Mouse (Mus musculus) kidney, embryonic 15.5 days (tissue): ENCODE measurements around the gene Hecw1. TPM values are rescaled to one million over a fixed set of nuclear protein-coding genes. Genes with fewer than 3 reads are reported as not detected.
"Not testable (repeated sequence)": the region's sequence is repeated elsewhere in the genome, so short reads cannot be mapped to it uniquely, and the experiment has no call there.

ENCODE experiments used
- ATAC-seq: fragments of 200-750 bp; cut with Nextera tagmentation; replicated peaks from 2 replicates; pipeline ENCODE4 v1.8.0; 2017; ENCODE audit warnings: moderate TSS enrichment; ENCODE audit not compliant: low FRiP score
- H3K27ac ChIP-seq: fragments of 300-500 bp; sonication (generic); 2 replicates; pipeline ENCODE4 v1.5.1; 2015; ENCODE audit warnings: mild to moderate bottlenecking, inconsistent platforms
- H3K27me3 ChIP-seq: fragments of 300-500 bp; sonication (generic); 2 replicates; pipeline ENCODE4 v1.6.1; 2015; ENCODE audit warnings: inconsistent platforms
- H3K36me3 ChIP-seq: fragments of 300-500 bp; sonication (generic); 2 replicates; pipeline ENCODE4 v1.6.1; 2015; ENCODE audit warnings: inconsistent platforms
- H3K4me1 ChIP-seq: fragments of 300-500 bp; sonication (generic); 2 replicates; pipeline ENCODE4 v1.6.1; 2015; ENCODE audit warnings: inconsistent platforms
- H3K4me2 ChIP-seq: fragments of 300-500 bp; sonication (generic); 2 replicates; pipeline ENCODE4 v1.6.1; 2015; ENCODE audit warnings: moderate library complexity, mild to moderate bottlenecking, inconsistent platforms
- H3K4me3 ChIP-seq: fragments of 300-500 bp; sonication (generic); replicated peaks from 2 replicates; pipeline ENCODE4 v1.5.1; 2015; ENCODE audit warnings: mild to moderate bottlenecking, inconsistent platforms
- H3K9ac ChIP-seq: fragments of 300-500 bp; sonication (generic); 2 replicates; pipeline ENCODE4 v1.6.1; 2015; ENCODE audit warnings: mild to moderate bottlenecking, inconsistent platforms
- H3K9me3 ChIP-seq: fragments of 300-500 bp; sonication (generic); replicated peaks from 2 replicates; pipeline ENCODE4 v1.6.1; 2016; ENCODE audit warnings: inconsistent platforms
- WGBS: fragments of 180-500 bp; shearing (Covaris S2); methylation state at CpG from one replicate; pipeline ENCODE4 v1.1.7; 2015; ENCODE audit warnings: mixed read lengths; 5-methylcytosine and 5-hydroxymethylcytosine counted together
- polyA plus RNA-seq: library from polyadenylated mRNA; unstranded; fragments of >200 nt; fragmentation: Nextera tagmentation; extraction: Ambion mirVana; gene quantifications from 2 replicates; pipeline ENCODE4 v1.2.1, GENCODE M21; 2015

Hecw1 gene
- polyA plus RNA-seq, 1 experiment from 2014 or later, result 0.44 TPM

GRCm38 (mm10) chr13:14306617-14307016 lies 216.4 kb downstream of the Hecw1 start:
- 21% methylated on average over 8 of the region's 8 CpGs for WGBS

GRCm38 (mm10) chr13:14304103-14304502 lies 218.9 kb downstream of the Hecw1 start:
- ATAC-seq, result no peak
- H3K4me1 ChIP-seq, result no peaks in the 10 kb centered on the region
- H3K9me3 ChIP-seq, result no peaks in the 10 kb centered on the region
- H3K27ac ChIP-seq, result no peak overlapping the region
- no peak overlapping the region for H3K9ac ChIP-seq
- 91% methylated on average over 1 of the region's 1 CpGs for WGBS
- no peaks in the 10 kb centered on the region for H3K27me3 ChIP-seq
- no peaks in the 10 kb centered on the region for H3K36me3 ChIP-seq
- H3K4me2 ChIP-seq, result no peak overlapping the region
- H3K4me3 ChIP-seq, result no peak overlapping the region

More at GRCm38 (mm10) chr13:14306617-14307016, 216.4 kb downstream of the Hecw1 start:
- Histone ChIP-seq H3K4me2 (no peak overlapping the region), H3K4me1 (no peaks in the 10 kb centered on the region), H3K4me3 (no peak overlapping the region), H3K9me3 (no peaks in the 10 kb centered on the region), H3K36me3 (no peaks in the 10 kb centered on the region), H3K27ac (no peak overlapping the region), H3K27me3 (no peaks in the 10 kb centered on the region), H3K9ac (no peak overlapping the region)
- no peak for ATAC-seq

GRCm38 (mm10) chr13:14302921-14303320 lies 220.1 kb downstream of the Hecw1 start:
- WGBS, result 67% methylated on average over 2 of the region's 2 CpGs
- no peaks in the 10 kb centered on the region for H3K9me3 ChIP-seq
- H3K36me3 ChIP-seq, result no peaks in the 10 kb centered on the region
- H3K4me3 ChIP-seq, result no peak overlapping the region
- no peak overlapping the region for H3K4me2 ChIP-seq
- H3K9ac ChIP-seq, result no peak overlapping the region
- ATAC-seq, result no peak
- H3K27me3 ChIP-seq, result no peaks in the 10 kb centered on the region
- no peaks in the 10 kb centered on the region for H3K4me1 ChIP-seq
- no peak overlapping the region for H3K27ac ChIP-seq

DNA sequence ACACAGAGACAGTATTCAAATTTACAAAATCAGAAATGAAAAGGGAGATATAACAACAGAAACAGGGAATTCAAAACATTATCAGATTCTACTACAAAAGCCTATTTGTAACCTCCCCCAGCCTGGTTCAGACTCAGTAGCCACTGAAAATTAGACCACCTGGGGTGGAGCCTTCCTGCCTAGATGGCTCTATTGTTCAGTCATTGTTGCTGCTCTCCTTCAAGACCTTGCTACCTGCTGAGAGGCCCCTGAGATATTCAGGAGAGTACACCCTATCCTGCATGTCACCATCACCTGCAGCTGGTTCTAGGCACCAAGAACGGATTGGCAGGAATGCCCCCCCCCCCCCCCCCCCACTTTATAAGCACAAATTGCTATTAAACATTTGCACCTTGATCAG lies 233.0 kb downstream of the Hecw1 start:
- H3K27ac ChIP-seq, result no peak overlapping the region
- no peaks in the 10 kb centered on the region for H3K4me1 ChIP-seq
- ATAC-seq, result no peak
- H3K36me3 ChIP-seq, result no peaks in the 10 kb centered on the region
- H3K27me3 ChIP-seq, result no peaks in the 10 kb centered on the region
- no peak overlapping the region for H3K4me3 ChIP-seq
- H3K9me3 ChIP-seq, result no peaks in the 10 kb centered on the region
- WGBS, result 100% methylated on average over 1 of the region's 1 CpGs
- H3K9ac ChIP-seq, result no peak overlapping the region
- no peak overlapping the region for H3K4me2 ChIP-seq

DNA sequence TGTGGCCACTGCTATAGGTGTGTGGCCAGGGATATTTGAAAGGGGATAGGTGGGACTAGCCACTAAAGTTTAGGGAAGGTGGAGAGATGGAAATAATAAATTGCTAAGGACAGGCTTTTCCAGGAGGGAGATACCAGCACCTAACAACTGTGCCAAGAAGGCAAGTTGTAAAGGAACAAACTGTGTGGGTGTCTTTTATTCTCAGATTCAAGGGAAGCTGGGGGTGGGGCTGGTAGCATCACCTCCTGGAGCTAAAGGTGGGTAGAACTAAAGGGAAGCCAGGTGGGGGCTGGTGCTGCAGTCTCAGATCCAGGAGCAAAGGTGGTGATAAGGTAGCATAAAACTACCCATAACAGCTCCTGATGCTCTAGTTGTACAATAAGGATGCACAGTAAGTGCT lies 251.6 kb downstream of the Hecw1 start:
- Histone ChIP-seq H3K27me3 (no peaks in the 10 kb centered on the region), H3K4me2 (no peak overlapping the region), H3K4me3 (no peak overlapping the region), H3K27ac (no peak overlapping the region), H3K4me1 (no peaks in the 10 kb centered on the region), H3K9me3 (no peaks in the 10 kb centered on the region), H3K9ac (no peak overlapping the region), H3K36me3 (no peaks in the 10 kb centered on the region)
- ATAC-seq, result no peak

GRCm38 (mm10) chr13:14260939-14261338 lies 262.1 kb downstream of the Hecw1 start:
- not testable (repeated sequence) for H3K4me3 ChIP-seq, H3K36me3 ChIP-seq, ATAC-seq, H3K4me2 ChIP-seq, H3K4me1 ChIP-seq, H3K27ac ChIP-seq, H3K9ac ChIP-seq, H3K9me3 ChIP-seq, H3K27me3 ChIP-seq
- WGBS, result 44% methylated on average over 9 of the region's 9 CpGs

DNA sequence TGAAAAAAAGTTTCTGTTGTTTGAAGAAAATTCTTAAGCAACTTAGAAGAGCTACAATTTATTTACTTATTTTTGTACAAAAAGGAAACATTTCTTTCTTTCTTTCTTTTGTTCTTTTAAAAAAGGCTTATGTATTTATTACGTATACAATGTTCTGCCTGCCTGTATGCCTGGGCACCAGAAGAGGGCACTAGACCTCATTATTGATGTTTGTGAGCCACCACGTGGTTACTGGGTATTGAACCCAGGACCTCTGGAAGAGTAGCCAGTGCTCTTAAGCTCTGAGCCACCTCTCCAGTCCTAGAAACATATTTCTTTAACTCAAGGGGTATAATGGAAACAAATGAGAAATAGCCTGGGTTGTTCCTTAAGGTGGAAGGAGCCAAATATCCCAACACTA lies 277.1 kb downstream of the Hecw1 start:
- Histone ChIP-seq H3K27ac (no peak overlapping the region), H3K4me2 (no peak overlapping the region), H3K27me3 (no peaks in the 10 kb centered on the region), H3K4me1 (no peaks in the 10 kb centered on the region), H3K9me3 (no peaks in the 10 kb centered on the region), H3K9ac (no peak overlapping the region), H3K4me3 (no peak overlapping the region), H3K36me3 (no peaks in the 10 kb centered on the region)
- WGBS, result 60% methylated on average over 2 of the region's 2 CpGs
- no peak for ATAC-seq

DNA sequence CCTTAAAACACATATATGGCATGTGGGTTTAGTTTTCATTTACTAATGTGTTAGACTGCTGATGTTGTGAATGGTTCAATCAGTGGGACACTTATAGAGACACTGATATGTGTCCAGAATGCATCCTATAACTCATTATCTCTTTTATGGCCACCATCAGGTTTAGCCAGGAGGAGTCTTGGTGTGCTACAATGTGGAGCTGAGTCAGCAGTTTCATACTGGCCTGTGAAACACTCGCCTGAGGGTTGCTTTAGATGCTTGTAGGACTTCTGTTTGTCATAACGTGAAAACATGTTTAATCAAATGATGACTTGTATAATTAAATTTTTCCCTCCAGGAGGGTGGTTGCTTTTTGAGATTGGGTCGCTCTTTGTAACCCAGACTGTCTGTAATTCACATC lies 343.4 kb downstream of the Hecw1 start:
- no peak overlapping the region for H3K4me2 ChIP-seq
- H3K9me3 ChIP-seq, result no peaks in the 10 kb centered on the region
- H3K27ac ChIP-seq, result no peak overlapping the region
- H3K4me1 ChIP-seq, result no peaks in the 10 kb centered on the region
- WGBS, result 85% methylated on average over 3 of the region's 3 CpGs
- ATAC-seq, result no peak
- peaks cover 29% of the 10 kb centered on the region for H3K36me3 ChIP-seq
- no peak overlapping the region for H3K4me3 ChIP-seq
- H3K9ac ChIP-seq, result no peak overlapping the region
- no peaks in the 10 kb centered on the region for H3K27me3 ChIP-seq

DNA sequence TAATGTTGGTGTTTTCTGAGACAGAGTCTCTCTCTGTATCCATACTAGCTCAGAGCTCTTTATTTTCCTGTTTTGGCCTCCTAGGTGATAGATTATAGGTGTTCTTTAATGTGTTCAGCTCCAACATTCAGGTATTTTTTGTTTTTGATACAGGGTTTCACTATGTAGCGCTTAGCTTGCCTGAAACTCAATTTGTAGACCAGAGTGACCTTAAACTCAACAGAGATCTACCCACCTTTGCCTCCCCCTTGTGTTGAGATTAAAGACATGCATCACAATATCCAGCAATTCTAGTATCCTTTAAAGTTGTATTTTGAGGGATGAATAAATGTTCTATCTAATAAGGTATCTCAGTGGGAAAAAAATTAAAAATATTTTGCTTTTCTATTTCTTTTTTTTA lies 345.0 kb downstream of the Hecw1 start:
- Histone ChIP-seq H3K4me3 (no peak overlapping the region), H3K27me3 (no peaks in the 10 kb centered on the region), H3K9ac (no peak overlapping the region), H3K4me2 (no peak overlapping the region), H3K27ac (no peak overlapping the region), H3K9me3 (no peaks in the 10 kb centered on the region), H3K4me1 (no peaks in the 10 kb centered on the region), H3K36me3 (peaks cover 21% of the 10 kb centered on the region)
- no peak for ATAC-seq
- WGBS, result 81% methylated on average over 1 of the region's 1 CpGs

Other genes starting within 250 kb of the Hecw1 start
- gene Mrpl32, start 89.9 kb upstream of the Hecw1 start, polyA plus RNA-seq, result 110 and 127 TPM in 2 replicates
- 184 and 199 TPM in 2 replicates for gene Psma2, start 90.0 kb upstream of the Hecw1 start, polyA plus RNA-seq
- gene AW209491, start 106.9 kb upstream of the Hecw1 start, polyA plus RNA-seq, result 26.7 and 27.8 TPM in 2 replicates